Mouse (Mus musculus) right cerebral cortex, postnatal 10 days (tissue): ENCODE measurements around the gene Ppp1r9a.
A peak's percentile ranks its signal among the peaks of the same experiment; 100 is the strongest.
"Not testable (repeated sequence)": the region's sequence is repeated elsewhere in the genome, so short reads cannot be mapped to it uniquely, and the experiment has no call there.

ENCODE experiments used
- DNase-seq, 2 experiments: peaks; one replicate each; pipeline ENCODE4 v3.0.0; 2021; ENCODE audit warnings: low spot score in 2 of 2

Gene Ppp1r9a

GRCm38 (mm10) chr6:4902674-4903324, at the start of gene Ppp1r9a:
Gene Ppp1r9a, plus strand, starts transcription at chr6:4902917.
- DNase-seq = peak; percentile 59 to 62

GRCm38 (mm10) chr6:4855236-4855635, 47.5 kb upstream of the Ppp1r9a start:
- DNase-seq = no peak

GRCm38 (mm10) chr6:4856919-4857318, 45.8 kb upstream of the Ppp1r9a start:
- no peak for DNase-seq

GRCm38 (mm10) chr6:4884316-4884715, 18.4 kb upstream of the Ppp1r9a start:
- DNase-seq = no peak

- DNase-seq = no peak
Measured at GRCm38 (mm10) chr6:4889544-4889943, 13.2 kb upstream of the Ppp1r9a start.

GRCm38 (mm10) chr6:4892417-4892816, 10.3 kb upstream of the Ppp1r9a start:
- DNase-seq = no peak

- not testable (repeated sequence) for DNase-seq
Measured at GRCm38 (mm10) chr6:4893312-4893711, 9.4 kb upstream of the Ppp1r9a start.

- DNase-seq = no peak
Measured at GRCm38 (mm10) chr6:4899906-4900305, 2.8 kb upstream of the Ppp1r9a start.

- peak; percentile 60 for DNase-seq
Measured at GRCm38 (mm10) chr6:4903325-4904054, 773 bp downstream of the Ppp1r9a start.

GRCm38 (mm10) chr6:4904055-4904450, 1.3 kb downstream of the Ppp1r9a start:
- no peak for DNase-seq

GRCm38 (mm10) chr6:4910042-4910634, 7.4 kb downstream of the Ppp1r9a start:
- no peak for DNase-seq

GRCm38 (mm10) chr6:4918470-4918869, 15.8 kb downstream of the Ppp1r9a start:
- DNase-seq = no peak

- not testable (repeated sequence) for DNase-seq
Measured at GRCm38 (mm10) chr6:4923791-4924190, 21.1 kb downstream of the Ppp1r9a start.

- DNase-seq = no peak
Measured at GRCm38 (mm10) chr6:4925966-4926687, 23.4 kb downstream of the Ppp1r9a start.

- no peak for DNase-seq
Measured at GRCm38 (mm10) chr6:4930321-4930720, 27.6 kb downstream of the Ppp1r9a start.

- DNase-seq = no peak
Measured at GRCm38 (mm10) chr6:4938901-4939300, 36.2 kb downstream of the Ppp1r9a start.

- DNase-seq = no peak
Measured at GRCm38 (mm10) chr6:4940086-4940485, 37.4 kb downstream of the Ppp1r9a start.

GRCm38 (mm10) chr6:4940639-4941038, 37.9 kb downstream of the Ppp1r9a start:
- no peak for DNase-seq

- no peak for DNase-seq
Measured at GRCm38 (mm10) chr6:4943821-4944220, 41.1 kb downstream of the Ppp1r9a start.

GRCm38 (mm10) chr6:4948056-4948455, 45.3 kb downstream of the Ppp1r9a start:
- no peak for DNase-seq

GRCm38 (mm10) chr6:4949701-4950100, 47.0 kb downstream of the Ppp1r9a start:
- no peak for DNase-seq

GRCm38 (mm10) chr6:4953028-4953719, 50.5 kb downstream of the Ppp1r9a start:
- DNase-seq = no peak
